Mouse (Mus musculus) heart, embryonic 14.5 days (tissue): ENCODE data around the gene Prss23. TPM values are rescaled to one million over a fixed set of nuclear protein-coding genes. Genes with fewer than 3 reads are reported as not detected.

Source experiments
- ATAC-seq: fragments of 200-750 bp; cut with Nextera tagmentation; 2 replicates; pipeline ENCODE4 v1.8.0; 2017; ENCODE audit warnings: low read depth, moderate TSS enrichment; ENCODE audit not compliant: insufficient number of reproducible peaks, insufficient read depth, low FRiP score
- H3K27ac ChIP-seq, 2 experiments: fragments of 200-500 bp in 1 of 2; fragments of 300-500 bp in 1 of 2; sonication (generic) in 1 of 2; replicated peaks in 1 of 2; 2 replicates each; pipeline ENCODE4 v1.5.1; 2012 to 2014; ENCODE audit warnings: low read depth in 2 of 2, low read length in 2 of 2, control low read depth in 1 of 2, mild to moderate bottlenecking in 1 of 2, mixed read lengths in 1 of 2; ENCODE audit not compliant: control insufficient read depth in 1 of 2, insufficient read depth in 1 of 2
- H3K27me3 ChIP-seq: fragments of 300-500 bp; sonication (generic); 2 replicates; pipeline ENCODE4 v1.6.1; 2014; ENCODE audit warnings: mild to moderate bottlenecking, low read length, control low read depth; ENCODE audit not compliant: control insufficient read depth, insufficient read depth
- H3K36me3 ChIP-seq: fragments of 300-500 bp; sonication (generic); 2 replicates; pipeline ENCODE4 v1.6.1; 2014; ENCODE audit warnings: mild to moderate bottlenecking, control low read depth, low read length, mixed read lengths; ENCODE audit not compliant: control insufficient read depth, insufficient read depth
- H3K4me1 ChIP-seq, 2 experiments: fragments of 200-500 bp in 1 of 2; fragments of 300-500 bp in 1 of 2; sonication (generic) in 1 of 2; 2 replicates each; pipeline ENCODE4 v1.6.1; 2012 to 2014; ENCODE audit warnings: low read length in 2 of 2, control low read depth in 1 of 2, mixed read lengths in 1 of 2; ENCODE audit not compliant: control insufficient read depth in 2 of 2, insufficient read depth in 2 of 2
- H3K4me2 ChIP-seq: fragments of 300-500 bp; sonication (generic); 2 replicates; pipeline ENCODE4 v1.6.1; 2014; ENCODE audit warnings: mild to moderate bottlenecking, low read length
- H3K4me3 ChIP-seq, 2 experiments: fragments of 200-500 bp in 1 of 2; fragments of 300-500 bp in 1 of 2; sonication (generic) in 1 of 2; 2 replicates each; pipeline ENCODE4 v1.5.1; 2012 to 2014; ENCODE audit warnings: low read length in 2 of 2, mild to moderate bottlenecking in 2 of 2, control low read depth in 1 of 2, low read depth in 1 of 2, moderate library complexity in 1 of 2; ENCODE audit not compliant: control insufficient read depth in 1 of 2, insufficient read depth in 1 of 2
- H3K9ac ChIP-seq: fragments of 300-500 bp; sonication (generic); 2 replicates; pipeline ENCODE4 v1.6.1; 2014; ENCODE audit warnings: mild to moderate bottlenecking, low read length
- H3K9me3 ChIP-seq: fragments of 300-500 bp; sonication (generic); 2 replicates; pipeline ENCODE4 v1.6.1; 2016; ENCODE audit warnings: low read length, control low read depth; ENCODE audit not compliant: control insufficient read depth
- WGBS: fragments of 180-500 bp; shearing (Covaris S2); extraction: QIAGEN DNeasy Blood & Tissue Kit; methylation state at CpG from one replicate; pipeline ENCODE4 v1.1.7; 2014; 5-methylcytosine and 5-hydroxymethylcytosine counted together
- polyA plus RNA-seq: library from polyadenylated mRNA; unstranded; fragments of >200 nt; fragmentation: Nextera tagmentation; extraction: Ambion mirVana; gene quantifications from 2 replicates; pipeline ENCODE4 v1.2.1, GENCODE M21; 2014

Prss23 gene
- polyA plus RNA-seq = 30.1 and 38.0 TPM in 2 replicates

GRCm38 (mm10) chr7:89526731-89527429, at the start of gene Prss23:
TSS of gene Prss23 (minus strand) at chr7:89527187.
- Histone ChIP-seq H3K4me2 (peak within 1 kb of the TSS; percentile 42), H3K4me3 (no peak within 1 kb of the TSS), H3K9me3 (no peaks in the 10 kb centered on the region), H3K9ac (peak within 1 kb of the TSS; percentile 56), H3K27ac (peak within 1 kb of the TSS; percentile 31 to 70), H3K27me3 (no peaks in the 10 kb centered on the region), H3K4me1 (peaks cover 10 to 16% of the 10 kb centered on the region in 2 experiments), H3K36me3 (no peaks in the 10 kb centered on the region)
- 23% methylated on average over 16 of the region's 16 CpGs for WGBS
- no peak for ATAC-seq

- no peak for ATAC-seq
- Histone ChIP-seq H3K9me3 (no peaks in the 10 kb centered on the region), H3K9ac (no peak overlapping the region), H3K27ac (no peak overlapping the region), H3K4me1 (no peaks in the 10 kb centered on the region), H3K4me3 (no peak overlapping the region), H3K36me3 (no peaks in the 10 kb centered on the region), H3K4me2 (no peak overlapping the region), H3K27me3 (no peaks in the 10 kb centered on the region)
- WGBS = 89% methylated on average over 3 of the region's 3 CpGs
Observed at GRCm38 (mm10) chr7:89576127-89576526, 49.1 kb upstream of the Prss23 start.

GRCm38 (mm10) chr7:89564569-89564968, 37.6 kb upstream of the Prss23 start:
- Histone ChIP-seq H3K4me3 (no peak overlapping the region), H3K9me3 (no peaks in the 10 kb centered on the region), H3K9ac (no peak overlapping the region), H3K27me3 (no peaks in the 10 kb centered on the region), H3K4me2 (no peak overlapping the region), H3K4me1 (peaks cover 8 to 18% of the 10 kb centered on the region in 2 experiments), H3K36me3 (no peaks in the 10 kb centered on the region), H3K27ac (no peak overlapping the region)
- ATAC-seq = no peak
- WGBS = 91% methylated on average over 2 of the region's 2 CpGs

- 29% methylated on average over 2 of the region's 2 CpGs for WGBS
- Histone ChIP-seq H3K27me3 (no peaks in the 10 kb centered on the region), H3K9ac (no peak overlapping the region), H3K4me3 (no peak overlapping the region), H3K4me1 (peaks cover 8 to 21% of the 10 kb centered on the region in 2 experiments), H3K27ac (peak overlapping the region; percentile 2 to 24; a peak in 2 of 4 replicates), H3K4me2 (no peak overlapping the region), H3K9me3 (no peaks in the 10 kb centered on the region), H3K36me3 (no peaks in the 10 kb centered on the region)
- no peak for ATAC-seq
Observed at GRCm38 (mm10) chr7:89563501-89563900, 36.5 kb upstream of the Prss23 start.

- Histone ChIP-seq H3K27me3 (no peaks in the 10 kb centered on the region), H3K9me3 (no peaks in the 10 kb centered on the region), H3K4me2 (no peak overlapping the region), H3K9ac (no peak overlapping the region), H3K4me1 (peaks cover 8 to 21% of the 10 kb centered on the region in 2 experiments), H3K27ac (no peak overlapping the region), H3K4me3 (no peak overlapping the region), H3K36me3 (no peaks in the 10 kb centered on the region)
- 34% methylated on average over 2 of the region's 2 CpGs for WGBS
- no peak for ATAC-seq
Observed at GRCm38 (mm10) chr7:89562140-89562539, 35.2 kb upstream of the Prss23 start.

GRCm38 (mm10) chr7:89560939-89561338, 34.0 kb upstream of the Prss23 start:
- H3K9me3 ChIP-seq = no peaks in the 10 kb centered on the region
- H3K36me3 ChIP-seq = no peaks in the 10 kb centered on the region
- H3K4me2 ChIP-seq = no peak overlapping the region
- 70% methylated on average over 3 of the region's 3 CpGs for WGBS
- H3K4me3 ChIP-seq = no peak overlapping the region
- no peak overlapping the region for H3K9ac ChIP-seq
- H3K27ac ChIP-seq = no peak overlapping the region
- peaks cover 8 to 21% of the 10 kb centered on the region in 2 experiments for H3K4me1 ChIP-seq
- ATAC-seq = no peak
- H3K27me3 ChIP-seq = no peaks in the 10 kb centered on the region

GRCm38 (mm10) chr7:89559633-89560032, 32.6 kb upstream of the Prss23 start:
- 53% methylated on average over 4 of the region's 4 CpGs for WGBS
- Histone ChIP-seq H3K4me2 (no peak overlapping the region), H3K4me1 (peaks cover 8 to 21% of the 10 kb centered on the region in 2 experiments)

GRCm38 (mm10) chr7:89559105-89559504, 32.1 kb upstream of the Prss23 start:
- WGBS = 88% methylated on average over 4 of the region's 4 CpGs
- H3K36me3 ChIP-seq = no peaks in the 10 kb centered on the region
- H3K9ac ChIP-seq = no peak overlapping the region
- H3K27ac ChIP-seq = no peak overlapping the region
- ATAC-seq = no peak
- no peaks in the 10 kb centered on the region for H3K27me3 ChIP-seq
- no peak overlapping the region for H3K4me2 ChIP-seq
- no peak overlapping the region for H3K4me3 ChIP-seq
- H3K9me3 ChIP-seq = no peaks in the 10 kb centered on the region
- H3K4me1 ChIP-seq = peaks cover 8 to 21% of the 10 kb centered on the region in 2 experiments

More at GRCm38 (mm10) chr7:89559633-89560032, 32.6 kb upstream of the Prss23 start:
- Histone ChIP-seq H3K27ac (no peak overlapping the region), H3K9ac (no peak overlapping the region), H3K36me3 (no peaks in the 10 kb centered on the region), H3K9me3 (no peaks in the 10 kb centered on the region), H3K4me3 (no peak overlapping the region), H3K27me3 (no peaks in the 10 kb centered on the region)
- no peak for ATAC-seq
